Mouse (Mus musculus) E14TG2a.4 (cell line): ENCODE measurements at regions not wholly inside any gene's neighbourhood (a gene's known extent, or its start where the extent isn't known, plus 50 kb on each side); places are given as distances from the start of the nearest gene placed in this dataset.

Source experiments
- CTCF ChIP-seq: conservative IDR thresholded peaks from 2 replicates; pipeline ENCODE4 v1.5.1; 2014; ENCODE audit warnings: low read length
- NANOG ChIP-seq: IDR thresholded peaks from 2 replicates; pipeline ENCODE4 v1.6.1; 2014; ENCODE audit warnings: borderline replicate concordance, low read length, mixed read lengths

DNA sequence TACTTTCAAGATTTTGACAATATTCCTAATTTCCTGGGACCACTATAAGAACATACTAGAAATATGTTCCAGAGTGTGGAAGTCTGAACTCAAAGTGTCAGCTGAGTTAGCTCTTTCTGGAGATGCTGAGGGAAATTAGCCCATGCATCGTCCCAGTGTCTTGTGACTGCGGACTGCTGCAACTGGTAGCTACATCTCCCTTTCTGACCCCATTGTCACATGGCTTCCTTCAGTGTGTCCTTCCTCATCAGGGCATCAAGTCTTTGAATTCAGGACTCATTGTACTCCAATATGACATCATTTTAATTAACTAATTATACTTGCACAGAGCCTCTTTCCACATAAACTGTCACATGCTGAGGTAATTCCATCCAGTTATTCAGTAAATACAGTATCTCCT is 71.4 kb upstream of the Abca1 start:
- no peak for TF ChIP-seq CTCF
- no peak for TF ChIP-seq NANOG
